Mouse (Mus musculus): Measurements from ENCODE around the gene N4bp2l2. TPM values are rescaled to one million over a fixed set of nuclear protein-coding genes. Genes with fewer than 3 reads are reported as not detected.

The N4bp2l2 gene
- total RNA-seq, 1 experiment from 2014 or later, result 76.7 TPM

- no peak for DNase-seq
Measured at GRCm38 (mm10) chr5:150597088-150597487, 68.9 kb downstream of the N4bp2l2 start, which contains the start of gene N4bp2l1. N4bp2l1 (minus strand) TSS chr5:150597188.

- DNase-seq, result no peak
Measured at GRCm38 (mm10) chr5:150595366-150596016, 70.5 kb downstream of the N4bp2l2 start.

- peak; percentile 78 for DNase-seq
Measured at GRCm38 (mm10) chr5:150594649-150595339, 71.2 kb downstream of the N4bp2l2 start.

GRCm38 (mm10) chr5:150593756-150594648, 72.0 kb downstream of the N4bp2l2 start:
- DNase-seq, result peak; percentile 72

GRCm38 (mm10) chr5:150592904-150593755, 72.9 kb downstream of the N4bp2l2 start:
- DNase-seq, result peak; percentile 71

GRCm38 (mm10) chr5:150592186-150592903, 73.6 kb downstream of the N4bp2l2 start:
- no peak for DNase-seq

- DNase-seq, result no peak
Measured at GRCm38 (mm10) chr5:150589945-150590344, 76.0 kb downstream of the N4bp2l2 start.

GRCm38 (mm10) chr5:150584337-150584729, 81.7 kb downstream of the N4bp2l2 start:
- DNase-seq, result no peak

- DNase-seq, result peak; percentile 67
Measured at GRCm38 (mm10) chr5:150583622-150584336, 82.2 kb downstream of the N4bp2l2 start.

GRCm38 (mm10) chr5:150583181-150583580, 82.8 kb downstream of the N4bp2l2 start:
- DNase-seq, result no peak

- no peak for DNase-seq
Measured at GRCm38 (mm10) chr5:150581180-150581579, 84.8 kb downstream of the N4bp2l2 start.

GRCm38 (mm10) chr5:150578613-150579171, 87.3 kb downstream of the N4bp2l2 start:
- no peak for DNase-seq

GRCm38 (mm10) chr5:150576832-150577231, 89.2 kb downstream of the N4bp2l2 start:
- DNase-seq, result peak; percentile 56

- no peak for DNase-seq
Measured at GRCm38 (mm10) chr5:150574885-150575284, 91.1 kb downstream of the N4bp2l2 start.

GRCm38 (mm10) chr5:150574403-150574802, 91.6 kb downstream of the N4bp2l2 start:
- no peak for DNase-seq

GRCm38 (mm10) chr5:150570496-150571219, 95.3 kb downstream of the N4bp2l2 start:
- DNase-seq, result no peak

- no peak for DNase-seq
Measured at GRCm38 (mm10) chr5:150566971-150567370, 99.0 kb downstream of the N4bp2l2 start.

GRCm38 (mm10) chr5:150566226-150566625, 99.8 kb downstream of the N4bp2l2 start:
- no peak for DNase-seq

GRCm38 (mm10) chr5:150564426-150564825, 101.6 kb downstream of the N4bp2l2 start:
- DNase-seq, result no peak
